Mouse (Mus musculus): ENCODE data around the gene Gucd1.
"Not testable (repeated sequence)": the region's sequence is repeated elsewhere in the genome, so short reads cannot be mapped to it uniquely, and the experiment has no call there.

Gene Gucd1

GRCm38 (mm10) chr10:75438132-75438810 lies 79.5 kb downstream of the Gucd1 start:
- DNase-seq (ENCODE audit: low spot score in 2 of 2): peak in 1 of 2 experiments; percentile 58

GRCm38 (mm10) chr10:75437284-75437683 lies 80.5 kb downstream of the Gucd1 start:
- peak in 1 of 2 experiments; percentile 35 for DNase-seq (ENCODE audit: low spot score in 2 of 2)

DNA sequence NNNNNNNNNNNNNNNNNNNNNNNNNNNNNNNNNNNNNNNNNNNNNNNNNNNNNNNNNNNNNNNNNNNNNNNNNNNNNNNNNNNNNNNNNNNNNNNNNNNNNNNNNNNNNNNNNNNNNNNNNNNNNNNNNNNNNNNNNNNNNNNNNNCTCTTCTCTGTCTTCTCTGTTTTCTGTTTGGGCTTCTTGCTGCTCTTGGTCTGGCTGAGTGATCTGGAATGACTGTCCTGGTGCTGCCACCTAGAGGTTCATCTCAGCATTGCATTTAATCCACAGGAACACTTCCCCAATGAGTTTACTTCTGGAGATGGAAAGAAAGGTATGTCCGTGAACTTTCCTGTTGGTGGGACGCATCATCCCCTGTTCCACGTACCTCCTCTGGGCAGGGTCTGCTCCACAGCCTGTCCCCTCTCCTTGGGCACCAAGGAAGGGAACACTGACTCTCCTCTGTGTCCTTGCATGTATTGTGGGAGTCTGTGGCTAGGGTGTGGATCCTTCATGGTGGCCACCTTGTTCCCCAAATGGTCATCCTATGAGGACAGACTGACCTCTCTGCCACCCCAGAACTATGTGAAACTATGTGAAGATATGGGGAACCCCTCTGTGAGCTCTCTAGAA lies 81.1 kb downstream of the Gucd1 start:
- DNase-seq (ENCODE audit: low spot score in 2 of 2): peak; percentile 64 to 78

GRCm38 (mm10) chr10:75430633-75431032 lies 87.1 kb downstream of the Gucd1 start:
- DNase-seq (ENCODE audit: low spot score in 2 of 2): no peak

DNA sequence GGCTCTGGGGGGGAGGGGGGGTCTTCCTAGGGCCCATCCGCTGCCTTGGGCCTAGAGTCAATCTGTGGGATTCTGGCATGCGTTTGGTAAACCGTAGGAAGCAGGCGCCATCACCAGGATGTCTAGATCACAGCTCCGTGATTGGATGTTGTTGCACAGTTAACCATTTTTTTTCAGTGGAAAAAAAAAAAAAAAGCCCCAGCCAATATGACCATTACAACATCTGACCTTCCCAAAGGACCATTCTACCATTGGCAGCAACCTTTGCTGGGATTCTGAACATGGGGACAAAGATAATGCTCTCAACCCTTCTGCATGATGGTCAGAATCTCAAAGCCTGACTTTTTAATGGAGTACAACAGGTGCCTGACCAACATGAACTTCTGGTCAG lies 87.6 kb downstream of the Gucd1 start:
- DNase-seq (ENCODE audit: low spot score in 2 of 2): no peak

DNA sequence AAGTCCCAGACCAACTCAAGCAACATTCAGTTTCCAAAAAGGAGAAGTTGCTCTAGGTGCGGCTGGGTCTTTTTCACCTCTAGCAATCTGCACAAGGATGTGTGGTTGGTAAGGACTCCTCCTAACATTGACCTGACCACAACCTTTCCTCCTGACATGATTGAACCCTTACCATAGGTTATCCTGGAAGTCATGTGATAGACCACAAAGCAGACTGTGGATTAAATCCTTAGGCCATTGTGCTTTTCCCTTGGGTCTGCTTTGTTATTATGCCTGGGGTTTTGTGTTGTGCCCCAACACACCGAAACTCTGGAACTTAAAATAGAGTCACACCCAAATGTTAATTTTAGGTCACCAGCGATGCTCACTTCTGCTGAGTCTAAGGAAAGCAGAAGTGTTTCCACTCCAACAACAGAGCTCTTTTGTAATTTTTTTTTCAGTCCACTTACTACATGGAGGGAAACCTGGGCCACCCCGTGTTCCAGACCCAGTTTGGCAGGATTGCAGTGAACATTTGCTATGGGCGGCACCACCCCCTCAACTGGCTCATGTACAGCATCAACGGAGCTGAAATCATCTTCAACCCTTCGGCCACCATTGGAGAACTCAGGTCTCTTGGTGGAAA lies 88.1 kb downstream of the Gucd1 start:
- no peak for DNase-seq (ENCODE audit: low spot score in 2 of 2)

DNA sequence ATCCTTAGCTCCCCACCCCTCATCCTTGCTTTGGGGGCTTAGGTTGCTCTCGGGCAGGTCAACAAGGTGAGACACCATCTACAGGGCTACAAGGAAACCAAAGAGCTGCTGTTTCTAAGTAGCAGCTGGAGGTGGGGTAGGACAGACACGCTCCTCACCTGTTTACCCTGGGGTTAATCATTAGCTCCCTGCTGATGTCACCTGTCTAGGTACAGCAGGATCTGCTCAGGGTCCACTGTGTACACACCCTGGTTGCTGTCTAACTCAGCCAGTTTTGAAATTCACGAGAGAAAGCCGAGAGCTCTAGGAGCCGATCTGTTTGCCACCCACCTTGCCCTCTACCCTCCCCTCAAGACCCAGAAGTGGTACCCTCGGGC lies 88.8 kb downstream of the Gucd1 start:
- no peak for DNase-seq (ENCODE audit: low spot score in 2 of 2)

- DNase-seq (ENCODE audit: low spot score in 2 of 2): no peak
Observed at GRCm38 (mm10) chr10:75428049-75429003, 89.4 kb downstream of the Gucd1 start.

GRCm38 (mm10) chr10:75424498-75424901 lies 93.3 kb downstream of the Gucd1 start:
- no peak for DNase-seq (ENCODE audit: low spot score in 2 of 2)

GRCm38 (mm10) chr10:75418747-75419146 lies 99.0 kb downstream of the Gucd1 start:
- DNase-seq (ENCODE audit: low spot score in 2 of 2): no peak

- DNase-seq (ENCODE audit: low spot score in 2 of 2): no peak
Observed at GRCm38 (mm10) chr10:75417363-75418042, 100.3 kb downstream of the Gucd1 start.

DNA sequence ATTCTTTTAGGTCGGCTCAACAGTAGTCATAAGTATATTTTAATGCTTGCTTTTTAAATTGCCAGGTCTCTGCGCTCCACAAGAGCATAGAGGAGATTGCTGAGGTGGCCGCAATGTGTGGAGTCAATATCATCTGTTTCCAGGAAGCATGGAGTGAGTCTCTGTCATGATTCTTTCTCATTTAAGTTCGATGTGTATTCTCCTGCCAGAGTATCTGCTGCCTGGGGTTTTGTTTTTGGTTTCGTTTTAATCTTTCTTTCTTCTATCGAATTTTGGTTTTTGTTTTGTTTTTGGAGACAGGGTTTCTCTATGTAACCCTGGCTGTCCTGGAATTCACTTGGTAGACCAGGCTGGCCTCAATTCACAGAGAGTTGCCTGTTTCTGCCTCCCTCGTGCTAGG lies 102.8 kb downstream of the Gucd1 start:
- DNase-seq (ENCODE audit: low spot score in 2 of 2): no peak

DNA sequence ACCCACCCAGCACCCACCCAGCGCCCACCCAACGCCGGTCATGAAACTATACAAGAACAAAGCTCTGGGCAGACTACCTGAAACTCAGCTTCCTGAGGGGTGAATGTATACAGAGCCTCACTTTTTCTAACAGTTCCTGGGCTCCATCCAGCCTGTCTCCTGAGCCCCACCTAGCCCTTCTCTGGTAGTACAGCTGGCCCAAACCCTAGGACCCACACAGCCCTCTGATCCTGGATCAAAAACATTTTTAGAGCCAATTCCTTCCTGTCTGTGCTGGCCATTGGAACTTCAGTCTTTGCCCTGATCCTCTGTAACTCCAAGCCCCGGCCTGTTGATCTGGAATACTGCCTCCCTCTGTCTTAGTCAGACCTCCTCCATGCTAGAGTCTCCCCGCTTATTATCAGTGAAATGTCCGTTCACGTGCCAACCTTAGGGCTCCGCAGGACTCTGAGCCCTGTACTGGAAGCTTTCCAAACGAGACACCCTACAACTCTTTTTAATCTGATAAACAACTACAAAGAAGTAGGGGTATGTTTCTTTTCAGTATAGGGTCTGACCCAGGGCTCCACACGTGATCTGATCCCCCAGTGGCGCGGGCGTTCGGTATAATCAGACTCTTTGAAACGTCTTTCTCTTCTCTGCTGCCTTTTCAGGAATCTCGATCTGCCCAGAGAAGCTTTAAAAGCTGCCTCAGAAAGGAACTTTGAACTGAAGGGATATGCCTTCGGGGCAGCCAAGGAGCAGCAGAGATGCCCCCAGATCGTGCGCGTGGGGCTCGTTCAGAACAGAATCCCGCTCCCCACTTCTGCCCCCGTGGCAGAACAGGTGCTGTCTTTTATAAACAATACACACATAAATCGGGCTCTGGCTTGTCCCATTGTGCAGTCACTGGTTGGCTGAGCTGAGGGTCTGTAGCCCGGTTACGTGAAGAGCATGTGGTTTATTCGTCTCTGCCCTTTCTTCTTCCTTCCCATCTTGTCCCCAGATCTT lies 105.4 kb downstream of the Gucd1 start:
- no peak for DNase-seq (ENCODE audit: low spot score in 2 of 2)

GRCm38 (mm10) chr10:75411343-75412113 lies 106.2 kb downstream of the Gucd1 start:
- not testable (repeated sequence) for DNase-seq (ENCODE audit: low spot score in 2 of 2)

DNA sequence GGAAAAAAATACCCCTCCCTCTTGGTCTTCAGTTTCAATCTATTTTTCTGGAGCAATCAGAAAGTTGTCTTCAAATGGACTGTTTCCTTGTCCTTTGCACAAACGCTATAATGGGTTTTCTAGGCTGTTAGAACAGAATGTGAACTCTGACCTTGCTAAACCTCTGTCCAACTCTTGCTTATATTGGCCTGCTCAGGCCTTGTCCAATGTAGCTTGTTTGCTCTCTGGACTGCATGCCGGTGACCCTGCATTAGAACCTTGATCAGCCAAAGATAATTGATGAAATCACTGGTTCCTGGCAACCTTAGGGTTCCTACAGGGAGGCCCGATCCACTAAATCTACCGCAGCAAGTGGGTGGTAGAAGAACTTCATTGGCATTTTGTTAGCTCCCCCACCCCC lies 110.0 kb downstream of the Gucd1 start:
- no peak for DNase-seq (ENCODE audit: low spot score in 2 of 2)

DNA sequence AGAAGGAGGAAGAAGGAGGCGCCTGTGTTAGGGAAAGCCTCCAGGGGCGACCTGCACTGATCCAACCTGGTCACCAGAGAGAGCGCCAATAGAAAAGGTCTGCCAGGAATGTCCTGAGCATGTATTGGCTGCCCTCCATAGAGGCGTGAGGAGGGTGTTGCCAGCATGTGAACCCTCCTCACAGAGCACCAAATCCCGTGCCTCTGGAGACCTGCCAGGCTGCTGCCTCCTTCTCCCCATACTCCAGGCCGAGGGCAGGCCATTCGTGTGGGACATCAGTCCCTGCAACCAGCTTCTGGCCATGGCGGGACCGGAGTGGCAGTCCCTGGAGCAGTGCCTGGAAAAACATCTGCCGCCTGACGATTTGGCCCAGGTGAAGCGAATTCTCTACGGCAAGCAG lies 111.0 kb downstream of the Gucd1 start:
- DNase-seq (ENCODE audit: low spot score in 2 of 2): peak in 1 of 2 experiments; percentile 62

- no peak for DNase-seq (ENCODE audit: low spot score in 2 of 2)
Observed at GRCm38 (mm10) chr10:75405916-75406315, 111.9 kb downstream of the Gucd1 start.

DNA sequence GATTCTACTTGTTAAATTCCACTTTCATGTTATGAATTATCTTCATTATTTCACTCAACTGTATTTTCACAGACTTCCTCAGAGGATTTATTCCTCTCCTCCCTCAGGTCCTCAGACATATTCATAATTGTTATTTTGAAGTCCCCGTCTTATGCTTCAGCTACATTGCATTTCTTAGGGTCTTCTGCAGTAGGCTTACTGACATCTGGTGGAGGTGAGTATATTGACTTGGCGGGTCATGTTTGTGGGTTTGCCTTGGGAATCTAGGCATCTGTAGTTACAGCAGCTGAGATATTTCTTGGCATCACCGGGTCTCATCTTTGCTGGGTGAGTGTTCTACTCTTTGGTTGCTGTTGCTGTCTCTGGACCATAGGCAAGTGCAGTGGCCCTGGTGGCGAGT lies 116.8 kb downstream of the Gucd1 start, which contains the start of gene Upb1:
Gene Upb1 (plus strand): TSS at position 158 of the 400 bp plus-strand sequence.
- no peak for DNase-seq (ENCODE audit: low spot score in 2 of 2)

- DNase-seq (ENCODE audit: low spot score in 2 of 2): no peak
Observed at GRCm38 (mm10) chr10:75396966-75397365, 120.8 kb downstream of the Gucd1 start.

Data from urinary bladder, postnatal 4 days (tissue).